Mouse (Mus musculus) heart, postnatal 0 days (tissue): Measurements from ENCODE around the gene Chn2. TPM values are rescaled to one million over a fixed set of nuclear protein-coding genes. Genes with fewer than 3 reads are reported as not detected.

Experiments
- ATAC-seq: fragments of 200-750 bp; cut with Nextera tagmentation; 2 replicates; pipeline ENCODE4 v1.8.0; 2017; ENCODE audit warnings: low read depth, moderate number of reproducible peaks, moderate library complexity; ENCODE audit not compliant: insufficient read depth
- DNase-seq: peaks from one replicate; pipeline ENCODE4 v3.0.0-alpha.2; 2016; ENCODE audit warnings: low spot score
- H3K27ac ChIP-seq: fragments of 300-500 bp; sonication (generic); 2 replicates; pipeline ENCODE4 v1.5.1; 2014; ENCODE audit warnings: low read depth, mild to moderate bottlenecking
- H3K27me3 ChIP-seq: fragments of 300-500 bp; sonication (generic); 2 replicates; pipeline ENCODE4 v1.6.1; 2014; ENCODE audit warnings: low read length, mixed read lengths; ENCODE audit not compliant: control insufficient read depth, insufficient read depth
- H3K36me3 ChIP-seq: fragments of 300-500 bp; sonication (generic); replicated peaks from 2 replicates; pipeline ENCODE4 v1.6.1; 2014; ENCODE audit warnings: low read length, mixed read lengths; ENCODE audit not compliant: control insufficient read depth, insufficient read depth
- H3K4me1 ChIP-seq: fragments of 300-500 bp; sonication (generic); 2 replicates; pipeline ENCODE4 v1.6.1; 2014; ENCODE audit warnings: antibody characterized with exemption; ENCODE audit not compliant: control insufficient read depth, insufficient read depth
- H3K4me2 ChIP-seq: fragments of 300-500 bp; sonication (generic); 2 replicates; pipeline ENCODE4 v1.6.1; 2014; ENCODE audit warnings: low read depth, mild to moderate bottlenecking, low read length, moderate library complexity
- H3K4me3 ChIP-seq: fragments of 300-500 bp; sonication (generic); 2 replicates; pipeline ENCODE4 v1.5.1; 2014; ENCODE audit warnings: low read depth, low read length
- H3K9ac ChIP-seq: fragments of 300-500 bp; sonication (generic); replicated peaks from 2 replicates; pipeline ENCODE4 v1.6.1; 2014; ENCODE audit warnings: low read depth, low read length, mixed read lengths
- H3K9me3 ChIP-seq: fragments of 300-500 bp; sonication (generic); replicated peaks from 2 replicates; pipeline ENCODE4 v1.6.1; 2016; ENCODE audit warnings: low read length; ENCODE audit not compliant: control insufficient read depth
- CTCF ChIP-seq: IDR thresholded peaks from 2 replicates; pipeline ENCODE4 v1.5.1; 2016; ENCODE audit warnings: antibody characterized with exemption, control low read depth, low read depth
- EP300 ChIP-seq: IDR thresholded peaks from 2 replicates; pipeline ENCODE4 v1.6.1; 2016; ENCODE audit warnings: antibody characterized with exemption, low read depth
- WGBS: fragments of 180-500 bp; shearing (Covaris S2); extraction: QIAGEN DNeasy Blood & Tissue Kit; methylation state at CpG from one replicate; pipeline ENCODE4 v1.1.7; 2014; 5-methylcytosine and 5-hydroxymethylcytosine counted together
- polyA plus RNA-seq: library from polyadenylated mRNA; unstranded; fragments of >200 nt; fragmentation: Nextera tagmentation; extraction: Ambion mirVana; gene quantifications from 2 replicates; pipeline ENCODE4 v1.2.1, GENCODE M21; 2015
- total RNA-seq: library from RNA; depleted of rRNA; stranded (reverse); fragments of >200 nt; gene quantifications from 2 replicates; pipeline ENCODE4 v1.2.3, GENCODE M21; 2014; ENCODE audit warnings: low replicate concordance

Chn2 gene
- total and polyA plus RNA-seq, 2 experiments from 2014 or later, result 2.0 to 12.2 TPM

GRCm38 (mm10) chr6:54111416-54111984 lies 72.1 kb downstream of the Chn2 start:
- H3K36me3 ChIP-seq, result no peaks in the 10 kb centered on the region
- 7% methylated on average over 4 of the region's 4 CpGs for WGBS
- no peak for TF ChIP-seq CTCF
- TF ChIP-seq EP300, result no peak
- H3K27me3 ChIP-seq, result no peaks in the 10 kb centered on the region
- no peak overlapping the region for H3K4me3 ChIP-seq
- no peak for ATAC-seq
- H3K4me1 ChIP-seq, result no peaks in the 10 kb centered on the region
- no peak overlapping the region for H3K27ac ChIP-seq
- no peak overlapping the region for H3K9ac ChIP-seq
- no peaks in the 10 kb centered on the region for H3K9me3 ChIP-seq
- no peak overlapping the region for H3K4me2 ChIP-seq
- no peak for DNase-seq

- H3K9ac ChIP-seq, result no peak overlapping the region
- no peak for DNase-seq
- no peak overlapping the region for H3K4me3 ChIP-seq
- WGBS, result 71% methylated on average over 5 of the region's 5 CpGs
- no peaks in the 10 kb centered on the region for H3K36me3 ChIP-seq
- H3K4me2 ChIP-seq, result no peak overlapping the region
- no peaks in the 10 kb centered on the region for H3K4me1 ChIP-seq
- ATAC-seq, result no peak
- H3K9me3 ChIP-seq, result no peaks in the 10 kb centered on the region
- no peaks in the 10 kb centered on the region for H3K27me3 ChIP-seq
- no peak for TF ChIP-seq EP300
- no peak for TF ChIP-seq CTCF
- no peak overlapping the region for H3K27ac ChIP-seq
Measured at GRCm38 (mm10) chr6:54113338-54113737, 74.0 kb downstream of the Chn2 start.

GRCm38 (mm10) chr6:54114412-54114811 lies 75.1 kb downstream of the Chn2 start:
- Histone ChIP-seq H3K36me3 (no peaks in the 10 kb centered on the region), H3K9me3 (no peaks in the 10 kb centered on the region), H3K4me3 (no peak overlapping the region), H3K4me2 (no peak overlapping the region), H3K9ac (no peak overlapping the region), H3K27ac (no peak overlapping the region), H3K27me3 (no peaks in the 10 kb centered on the region), H3K4me1 (no peaks in the 10 kb centered on the region)
- DNase-seq (no peak), ATAC-seq (no peak)
- TF ChIP-seq CTCF, result no peak
- TF ChIP-seq EP300, result no peak
- 83% methylated on average over 6 of the region's 6 CpGs for WGBS

GRCm38 (mm10) chr6:54116299-54116698 lies 76.9 kb downstream of the Chn2 start:
- H3K4me2 ChIP-seq, result no peak overlapping the region
- no peaks in the 10 kb centered on the region for H3K4me1 ChIP-seq
- H3K27me3 ChIP-seq, result no peaks in the 10 kb centered on the region
- WGBS, result 74% methylated on average over 9 of the region's 9 CpGs
- DNase-seq, result no peak
- H3K27ac ChIP-seq, result no peak overlapping the region
- TF ChIP-seq EP300, result no peak
- TF ChIP-seq CTCF, result no peak
- no peak overlapping the region for H3K9ac ChIP-seq
- no peaks in the 10 kb centered on the region for H3K36me3 ChIP-seq
- no peak overlapping the region for H3K4me3 ChIP-seq
- ATAC-seq, result no peak
- no peaks in the 10 kb centered on the region for H3K9me3 ChIP-seq

GRCm38 (mm10) chr6:54117001-54117591 lies 77.7 kb downstream of the Chn2 start:
- no peak for DNase-seq
- ATAC-seq, result no peak
- Histone ChIP-seq H3K9ac (no peak overlapping the region), H3K4me2 (no peak overlapping the region), H3K27me3 (no peaks in the 10 kb centered on the region), H3K4me3 (no peak overlapping the region), H3K27ac (no peak overlapping the region), H3K36me3 (no peaks in the 10 kb centered on the region), H3K9me3 (no peaks in the 10 kb centered on the region), H3K4me1 (no peaks in the 10 kb centered on the region)
- TF ChIP-seq EP300 (no peak), CTCF (no peak)
- 69% methylated on average over 7 of the region's 7 CpGs for WGBS

GRCm38 (mm10) chr6:54118395-54118794 lies 79.0 kb downstream of the Chn2 start:
- Histone ChIP-seq H3K4me2 (no peak overlapping the region), H3K9ac (no peak overlapping the region), H3K4me1 (no peaks in the 10 kb centered on the region), H3K36me3 (no peaks in the 10 kb centered on the region), H3K9me3 (no peaks in the 10 kb centered on the region), H3K4me3 (no peak overlapping the region), H3K27me3 (no peaks in the 10 kb centered on the region), H3K27ac (no peak overlapping the region)
- TF ChIP-seq EP300 (no peak), CTCF (no peak)
- 86% methylated on average over 3 of the region's 3 CpGs for WGBS
- ATAC-seq (no peak), DNase-seq (no peak)
